Mouse (Mus musculus): ENCODE results near the gene Slc52a3. TPM values are rescaled to one million over a fixed set of nuclear protein-coding genes. Genes with fewer than 3 reads are reported as not detected.
A peak's percentile ranks its signal among the peaks of the same experiment; 100 is the strongest.

Slc52a3 gene
- total RNA-seq, 2 experiments from 2014 or later, result 1.3 to 1.4 TPM

DNA sequence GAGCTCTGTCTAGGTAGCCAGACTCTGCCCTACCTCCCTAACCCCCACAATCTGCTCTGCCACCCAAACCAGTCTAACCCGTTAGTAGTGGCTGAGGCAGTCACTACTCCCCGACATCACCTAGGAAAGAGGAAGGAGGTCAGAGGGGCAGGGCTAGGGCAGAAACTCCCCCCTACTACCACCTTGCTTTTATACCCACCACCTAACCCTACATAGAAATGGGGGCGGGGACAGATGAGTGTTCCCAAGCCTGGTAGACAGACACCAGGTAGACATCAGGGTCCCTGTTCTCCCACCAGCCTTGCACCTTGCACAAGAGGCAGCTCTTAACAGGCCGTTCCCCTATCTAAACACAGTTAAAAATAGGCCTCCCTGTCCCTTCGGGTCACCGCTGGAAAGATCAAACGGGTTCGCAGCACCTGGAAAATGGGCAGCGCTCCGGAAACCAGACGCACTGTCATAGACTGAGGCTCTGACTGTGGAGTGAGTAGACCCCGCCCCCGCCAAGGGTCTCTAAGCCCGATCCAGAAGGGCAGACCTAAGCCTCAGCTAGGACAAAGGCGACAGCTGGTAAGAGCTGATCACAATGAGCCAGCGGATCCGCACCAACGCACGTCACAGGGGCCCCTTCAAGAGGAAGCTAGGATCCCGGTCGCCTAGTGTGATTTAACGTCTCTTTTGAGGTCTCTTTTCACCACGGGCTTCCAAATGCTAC lies 23.3 kb upstream of the Slc52a3 start:
- intact Hi-C loops (cut with DNase I; ENCODE audit: low total_unique reads), result no loop called here
- no peak for DNase-seq

DNA sequence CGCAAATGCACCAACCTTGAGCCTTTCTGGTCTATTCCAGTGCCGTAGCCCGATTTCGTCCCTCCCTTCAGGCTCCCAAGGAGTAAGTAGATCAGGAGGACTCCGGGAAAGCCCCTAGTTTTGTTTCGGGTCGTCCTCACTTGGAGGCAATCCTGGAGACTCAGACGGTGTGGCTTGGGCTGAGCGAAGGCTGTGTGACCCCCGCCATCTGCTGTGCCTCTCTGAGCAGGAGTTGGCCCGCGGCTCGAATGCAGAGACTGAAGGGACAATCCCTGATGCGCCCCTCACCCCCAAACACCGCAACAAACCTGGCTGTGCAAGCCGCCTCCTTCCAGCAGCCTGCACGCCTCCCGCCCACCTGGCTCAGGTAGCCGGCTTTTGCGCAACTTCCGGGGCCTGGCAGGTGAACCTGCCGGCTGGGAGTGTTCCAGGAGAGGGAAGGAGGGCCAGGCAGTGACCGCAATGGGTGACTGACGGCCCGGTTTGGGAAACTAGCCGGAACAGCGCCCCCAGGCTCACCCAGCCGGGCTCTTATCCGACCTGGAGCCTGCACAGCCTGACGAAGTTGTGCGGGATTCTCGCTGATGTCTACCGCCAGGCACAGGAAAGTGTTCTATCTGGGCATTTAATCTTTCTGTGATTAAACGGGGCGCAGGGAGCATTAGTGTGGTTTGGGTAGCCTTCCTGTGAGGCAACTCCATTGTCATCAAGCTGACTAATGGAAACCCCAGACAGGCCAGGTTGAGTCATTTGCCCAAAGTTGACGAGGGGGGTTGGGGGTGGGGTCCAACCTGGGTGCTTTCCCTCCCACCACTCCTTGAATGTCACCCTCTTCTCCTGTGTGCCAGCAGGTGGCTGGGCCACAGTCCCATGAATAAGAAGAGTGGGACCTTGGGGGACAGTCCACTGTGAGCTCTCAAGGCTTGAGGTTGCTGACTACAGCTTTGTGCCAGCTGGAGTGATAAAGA lies 22.4 kb upstream of the Slc52a3 start:
- intact Hi-C loops (cut with DNase I; ENCODE audit: low total_unique reads), result no loop called here

DNA sequence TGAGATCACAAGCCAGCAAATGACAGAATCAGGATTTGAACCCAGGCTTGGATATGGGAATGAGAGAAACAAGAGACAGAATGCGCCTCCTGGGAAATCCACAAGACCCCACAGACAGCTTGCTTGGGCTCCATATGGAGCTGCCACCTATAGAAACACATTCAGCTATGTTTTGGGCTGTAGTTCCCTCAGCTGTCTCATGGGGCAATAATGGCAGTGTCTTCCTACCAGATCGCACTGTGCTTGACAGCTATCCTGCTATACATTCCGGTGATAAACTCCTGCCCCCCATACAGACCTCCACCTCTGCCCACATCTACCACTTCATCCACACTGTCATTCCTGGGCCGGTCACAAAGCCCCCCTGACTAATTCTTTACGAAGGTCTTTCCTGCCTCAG lies 21.0 kb upstream of the Slc52a3 start:
- intact Hi-C loops (cut with DNase I; ENCODE audit: low total_unique reads), result no loop called here
- no peak for DNase-seq

More for the DNA sequence above, 22.4 kb upstream of the Slc52a3 start:
- DNase-seq, result no peak

DNA sequence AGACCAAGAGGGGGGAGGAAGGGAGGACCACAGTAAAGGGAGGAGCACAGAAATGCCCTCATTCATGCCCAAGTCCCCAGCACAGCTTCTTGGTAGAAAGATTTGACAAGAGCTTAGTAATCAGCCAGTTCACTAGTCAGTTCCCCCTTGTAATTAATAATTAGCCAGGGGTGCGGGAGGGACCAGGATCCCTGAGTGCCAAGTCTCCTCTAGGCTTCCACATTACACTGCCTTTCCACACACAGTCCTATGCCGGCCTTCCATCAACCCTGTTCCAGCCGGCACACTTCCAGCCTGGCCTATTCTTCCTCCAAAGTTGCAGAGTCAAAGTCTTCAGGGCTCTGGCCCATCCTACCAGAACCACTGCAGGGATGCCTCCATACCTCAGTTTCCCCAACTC lies 20.2 kb upstream of the Slc52a3 start:
- intact Hi-C loops (cut with DNase I; ENCODE audit: low total_unique reads), result no loop called here
- DNase-seq, result no peak

DNA sequence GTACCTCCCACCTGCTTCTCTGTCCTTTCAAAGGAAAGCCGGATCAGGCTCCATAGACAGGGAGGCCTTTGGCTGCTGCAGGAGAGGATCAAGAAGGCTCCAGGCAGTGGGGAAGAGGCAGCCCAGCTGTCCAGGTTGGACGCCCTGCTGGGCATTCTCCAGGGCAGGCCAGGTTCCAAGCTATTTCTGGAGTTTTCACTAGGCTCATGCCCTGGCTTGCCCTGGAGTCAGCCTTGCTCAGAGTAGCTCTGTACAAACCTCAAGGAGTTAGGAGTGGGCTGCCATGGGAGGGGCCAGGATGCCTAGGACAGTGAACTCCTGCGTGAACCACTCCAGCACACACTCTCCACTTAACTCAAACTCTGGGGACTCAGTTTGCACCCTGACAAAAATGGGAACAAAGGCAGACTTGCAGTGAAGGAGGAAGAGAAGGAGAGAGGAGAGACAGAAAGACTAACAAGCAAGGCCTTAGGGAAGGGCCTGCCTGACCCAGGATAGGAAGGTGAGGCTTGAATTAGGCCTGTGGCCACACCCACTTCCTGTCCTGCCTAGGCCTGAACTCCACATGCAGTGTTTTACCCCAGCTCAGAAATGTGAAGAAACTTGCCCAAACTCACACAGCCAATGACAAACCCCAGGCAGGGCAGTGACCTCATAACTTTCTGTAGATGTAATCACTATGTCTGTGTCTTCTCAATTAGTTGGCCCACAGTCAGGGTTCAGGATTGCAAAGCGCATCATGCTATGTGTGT lies 18.4 kb upstream of the Slc52a3 start:
- peak; percentile 82 for DNase-seq
- intact Hi-C loops (cut with DNase I; ENCODE audit: low total_unique reads), result no loop called here

GRCm38 (mm10) chr2:151978494-151978893 lies 17.8 kb upstream of the Slc52a3 start:
- DNase-seq, result no peak
- intact Hi-C loops (cut with DNase I; ENCODE audit: low total_unique reads), result no loop called here

GRCm38 (mm10) chr2:151979470-151980354 lies 16.6 kb upstream of the Slc52a3 start, which contains the start of gene Fam110a:
Gene Fam110a (minus strand): TSS chr2:151980219.
- intact Hi-C loops (cut with DNase I; ENCODE audit: low total_unique reads), result no loop called here
- peak; percentile 94 for DNase-seq

- DNase-seq, result no peak
- intact Hi-C loops (cut with DNase I; ENCODE audit: low total_unique reads), result no loop called here
Observed at GRCm38 (mm10) chr2:151980355-151980693, 16.0 kb upstream of the Slc52a3 start.

- intact Hi-C loops (cut with DNase I; ENCODE audit: low total_unique reads), result no loop called here
- no peak for DNase-seq
Observed at GRCm38 (mm10) chr2:151981268-151981667, 15.0 kb upstream of the Slc52a3 start.

DNA sequence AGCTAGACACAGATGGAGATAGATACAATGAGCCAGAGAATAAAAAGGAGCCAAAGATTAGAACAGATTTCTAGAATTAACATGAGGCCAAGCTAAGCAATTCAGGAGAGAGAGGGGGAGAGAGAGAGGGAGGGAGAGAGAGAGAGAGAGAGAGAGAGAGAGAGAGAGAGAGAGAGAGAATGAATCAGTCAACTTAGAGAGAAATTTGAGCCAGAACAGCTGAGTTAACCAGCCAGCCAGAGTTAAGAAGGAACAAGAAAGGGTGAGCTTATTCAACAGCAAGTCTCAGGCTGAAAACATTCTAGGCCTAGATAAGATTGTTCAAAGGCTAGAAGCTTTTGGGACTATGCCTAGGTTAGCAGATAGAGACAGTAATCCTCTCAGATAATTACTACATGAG lies 13.8 kb upstream of the Slc52a3 start:
- intact Hi-C loops (cut with DNase I; ENCODE audit: low total_unique reads), result no loop called here
- DNase-seq, result no peak

- no peak for DNase-seq
- intact Hi-C loops (cut with DNase I; ENCODE audit: low total_unique reads), result no loop called here
Observed at GRCm38 (mm10) chr2:151984019-151984418, 12.3 kb upstream of the Slc52a3 start.

GRCm38 (mm10) chr2:151985426-151986172 lies 10.7 kb upstream of the Slc52a3 start:
- DNase-seq, result no peak
- intact Hi-C loops (cut with DNase I; ENCODE audit: low total_unique reads), result no loop called here

DNA sequence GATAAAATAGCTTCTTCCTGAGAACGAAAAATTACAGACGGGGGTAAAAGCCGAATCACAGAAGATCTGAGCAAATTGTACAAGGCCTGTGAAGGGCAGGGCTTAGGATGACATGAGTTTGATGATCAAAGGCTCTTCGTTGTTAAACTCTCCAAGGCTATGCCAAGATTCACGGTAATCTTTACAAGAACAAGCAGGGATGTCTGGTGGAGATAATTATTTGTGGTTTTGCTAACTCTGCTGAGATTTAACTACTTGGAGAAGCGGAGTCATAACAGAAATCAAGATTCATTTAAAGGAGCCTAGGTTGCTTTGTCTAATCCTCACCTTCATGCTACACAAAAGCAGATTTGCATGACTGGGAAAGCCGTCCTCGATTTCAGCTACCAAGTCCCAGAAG lies 9.4 kb upstream of the Slc52a3 start:
- DNase-seq, result no peak
- intact Hi-C loops (cut with DNase I; ENCODE audit: low total_unique reads), result no loop called here

GRCm38 (mm10) chr2:151988978-151989377 lies 7.3 kb upstream of the Slc52a3 start:
- no peak for DNase-seq
- intact Hi-C loops (cut with DNase I; ENCODE audit: low total_unique reads), result no loop called here

GRCm38 (mm10) chr2:151990985-151991394 lies 5.3 kb upstream of the Slc52a3 start:
- intact Hi-C loops (cut with DNase I; ENCODE audit: low total_unique reads), result loop anchor here (5.0 kb wide), 2 partner anchors 49 to 114 kb away; no protein-coding TSS in a partner anchor
- DNase-seq, result no peak

DNA sequence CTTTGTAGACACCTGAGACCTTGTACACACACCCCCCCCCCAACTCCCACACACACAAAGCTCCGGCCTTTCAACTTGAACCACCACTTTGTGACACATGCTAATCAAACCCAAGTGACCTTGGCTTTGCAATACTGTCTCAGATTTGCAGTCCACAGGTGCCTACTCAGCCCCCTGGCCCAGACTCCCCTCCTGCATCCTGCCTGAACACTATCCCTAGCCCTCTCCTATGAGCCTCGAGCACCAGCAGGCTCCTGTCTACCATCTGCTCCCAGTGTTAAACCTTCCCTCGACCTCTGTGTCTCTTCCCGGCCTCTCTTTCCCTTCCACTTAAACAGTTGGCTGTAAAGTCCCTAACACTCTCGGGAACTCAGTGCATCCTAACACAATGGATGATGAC lies 4.9 kb upstream of the Slc52a3 start:
- no peak for DNase-seq
- intact Hi-C loops (cut with DNase I; ENCODE audit: low total_unique reads), result loop anchor here (5.0 kb wide), 2 partner anchors 49 to 114 kb away; no protein-coding TSS in a partner anchor

GRCm38 (mm10) chr2:151994350-151995122 lies 1.8 kb upstream of the Slc52a3 start:
- DNase-seq, result peak; percentile 71
- intact Hi-C loops (cut with DNase I; ENCODE audit: low total_unique reads), result loop anchor here (2.0 to 5.0 kb wide), 3 partner anchors 52 to 117 kb away; no protein-coding TSS in a partner anchor
